Mouse (Mus musculus) stomach, postnatal 0 days (tissue): ENCODE data around the gene Dsn1. TPM values are rescaled to one million over a fixed set of nuclear protein-coding genes. Genes with fewer than 3 reads are reported as not detected.
A peak's percentile ranks its signal among the peaks of the same experiment; 100 is the strongest.

Experiments
- ATAC-seq: fragments of 200-750 bp; cut with Nextera tagmentation; 2 replicates; pipeline ENCODE4 v1.8.0; 2017; ENCODE audit not compliant: low FRiP score, low TSS enrichment
- DNase-seq: peaks from one replicate; pipeline ENCODE4 v3.0.0-alpha.2; 2016; ENCODE audit warnings: low spot score
- H3K27ac ChIP-seq: fragments of 300-500 bp; sonication (generic); replicated peaks from 2 replicates; pipeline ENCODE4 v1.5.1; 2014; ENCODE audit warnings: mild to moderate bottlenecking, control low read depth
- H3K27me3 ChIP-seq: fragments of 300-500 bp; sonication (generic); 2 replicates; pipeline ENCODE4 v1.6.1; 2014; ENCODE audit warnings: low read length; ENCODE audit not compliant: control insufficient read depth, insufficient read depth
- H3K36me3 ChIP-seq: fragments of 300-500 bp; sonication (generic); 2 replicates; pipeline ENCODE4 v1.6.1; 2014; ENCODE audit warnings: low read length, mixed read lengths; ENCODE audit not compliant: control insufficient read depth, insufficient read depth
- H3K4me1 ChIP-seq: fragments of 300-500 bp; sonication (generic); replicated peaks from 2 replicates; pipeline ENCODE4 v1.6.1; 2014; ENCODE audit warnings: antibody characterized with exemption; ENCODE audit not compliant: control insufficient read depth, insufficient read depth
- H3K4me2 ChIP-seq: fragments of 300-500 bp; sonication (generic); replicated peaks from 2 replicates; pipeline ENCODE4 v1.6.1; 2014; ENCODE audit warnings: low read depth, mild to moderate bottlenecking, control low read depth, moderate library complexity
- H3K4me3 ChIP-seq: fragments of 300-500 bp; sonication (generic); 2 replicates; pipeline ENCODE4 v1.5.1; 2014; ENCODE audit warnings: low read depth, low read length, control low read depth
- H3K9ac ChIP-seq: fragments of 300-500 bp; sonication (generic); 2 replicates; pipeline ENCODE4 v1.6.1; 2014; ENCODE audit warnings: mild to moderate bottlenecking, low read length, control low read depth, mixed read lengths
- H3K9me3 ChIP-seq: fragments of 300-500 bp; sonication (generic); 2 replicates; pipeline ENCODE4 v1.6.1; 2016; ENCODE audit warnings: low read length; ENCODE audit not compliant: control insufficient read depth
- CTCF ChIP-seq: IDR thresholded peaks from 2 replicates; pipeline ENCODE4 v1.5.1; 2016; ENCODE audit warnings: antibody characterized with exemption, low read depth, mild to moderate bottlenecking, moderate library complexity
- EP300 ChIP-seq: optimal IDR thresholded peaks from 2 replicates; pipeline ENCODE3; 2016; ENCODE audit warnings: antibody characterized with exemption
- WGBS: fragments of 180-500 bp; shearing (Covaris S2); extraction: QIAGEN DNeasy Blood & Tissue Kit; methylation state at CpG from one replicate; pipeline ENCODE4 v1.1.7; 2014; 5-methylcytosine and 5-hydroxymethylcytosine counted together
- polyA plus RNA-seq: library from polyadenylated mRNA; unstranded; fragments of >200 nt; fragmentation: Nextera tagmentation; extraction: Ambion mirVana; gene quantifications from 2 replicates; pipeline ENCODE4 v1.2.1, GENCODE M21; 2015

The Dsn1 gene
- polyA plus RNA-seq, 1 experiment from 2014 or later, result 7.9 TPM

- Histone ChIP-seq H3K4me3 (no peak overlapping the region), H3K27ac (no peak overlapping the region), H3K9me3 (no peaks in the 10 kb centered on the region), H3K4me2 (no peak overlapping the region), H3K9ac (no peak overlapping the region), H3K4me1 (no peaks in the 10 kb centered on the region), H3K36me3 (peaks cover 14% of the 10 kb centered on the region), H3K27me3 (no peaks in the 10 kb centered on the region)
- WGBS, result 88% methylated on average over 7 of the region's 7 CpGs
- DNase-seq (no peak), ATAC-seq (no peak)
- TF ChIP-seq CTCF (no peak), EP300 (no peak)
Measured at GRCm38 (mm10) chr2:157035371-157035770, 28.4 kb upstream of the Dsn1 start.

- Histone ChIP-seq H3K9me3 (no peaks in the 10 kb centered on the region), H3K4me2 (no peak overlapping the region), H3K36me3 (peaks cover 32% of the 10 kb centered on the region), H3K27ac (no peak overlapping the region), H3K27me3 (no peaks in the 10 kb centered on the region), H3K4me1 (no peaks in the 10 kb centered on the region), H3K9ac (no peak overlapping the region), H3K4me3 (no peak overlapping the region)
- ATAC-seq, result peak; percentile 68; the same call in 1 of the 2 replicates
- WGBS, result 41% methylated on average over 9 of the region's 9 CpGs
- peak; percentile 88 for DNase-seq
- TF ChIP-seq EP300 (no peak), CTCF (peak; percentile 92)
Measured at GRCm38 (mm10) chr2:157030804-157031203, 23.9 kb upstream of the Dsn1 start.

GRCm38 (mm10) chr2:157028261-157028660, 21.3 kb upstream of the Dsn1 start:
- DNase-seq (no peak), ATAC-seq (no peak)
- Histone ChIP-seq H3K27me3 (no peaks in the 10 kb centered on the region), H3K9ac (no peak overlapping the region), H3K36me3 (peaks cover 41% of the 10 kb centered on the region), H3K27ac (no peak overlapping the region), H3K9me3 (0 out of 2 replicates have a peak, but pooled peaks cover 4% of the 10 kb centered on the region), H3K4me2 (no peak overlapping the region), H3K4me1 (no peaks in the 10 kb centered on the region), H3K4me3 (no peak overlapping the region)
- WGBS, result 98% methylated on average over 4 of the region's 4 CpGs
- no peak for TF ChIP-seq CTCF
- no peak for TF ChIP-seq EP300

GRCm38 (mm10) chr2:157027106-157028008, 20.4 kb upstream of the Dsn1 start:
- TF ChIP-seq EP300 (no peak), CTCF (no peak)
- WGBS, result 86% methylated on average over 21 of the region's 21 CpGs
- Histone ChIP-seq H3K27ac (no peak overlapping the region), H3K4me3 (no peak overlapping the region), H3K27me3 (no peaks in the 10 kb centered on the region), H3K36me3 (peaks cover 41% of the 10 kb centered on the region), H3K9me3 (0 out of 2 replicates have a peak, but pooled peaks cover 4% of the 10 kb centered on the region), H3K4me1 (no peaks in the 10 kb centered on the region), H3K4me2 (no peak overlapping the region), H3K9ac (no peak overlapping the region)
- DNase-seq (peak; percentile 34), ATAC-seq (no peak)

- Histone ChIP-seq H3K36me3 (peaks cover 33% of the 10 kb centered on the region), H3K9me3 (0 out of 2 replicates have a peak, but pooled peaks cover 4% of the 10 kb centered on the region), H3K27ac (no peak overlapping the region), H3K4me2 (no peak overlapping the region), H3K27me3 (no peaks in the 10 kb centered on the region), H3K9ac (no peak overlapping the region), H3K4me3 (no peak overlapping the region), H3K4me1 (no peaks in the 10 kb centered on the region)
- ATAC-seq (no peak), DNase-seq (no peak)
- TF ChIP-seq EP300 (no peak), CTCF (no peak)
- 93% methylated on average over 16 of the region's 16 CpGs for WGBS
Measured at GRCm38 (mm10) chr2:157021156-157021555, 14.2 kb upstream of the Dsn1 start.

GRCm38 (mm10) chr2:157019228-157019627, 12.3 kb upstream of the Dsn1 start:
- TF ChIP-seq EP300 (no peak), CTCF (no peak)
- no peak for ATAC-seq
- H3K36me3 ChIP-seq, result peaks cover 27% of the 10 kb centered on the region

More at GRCm38 (mm10) chr2:157019228-157019627, 12.3 kb upstream of the Dsn1 start:
- Histone ChIP-seq H3K9ac (no peak overlapping the region), H3K27ac (no peak overlapping the region), H3K9me3 (no peaks in the 10 kb centered on the region), H3K4me3 (no peak overlapping the region), H3K4me2 (no peak overlapping the region), H3K27me3 (no peaks in the 10 kb centered on the region), H3K4me1 (no peaks in the 10 kb centered on the region)
- DNase-seq, result no peak
- WGBS, result 90% methylated on average over 4 of the region's 4 CpGs
